Mouse (Mus musculus): Measurements from ENCODE around the gene Vmn1r60.
"Not testable (repeated sequence)": the region's sequence is repeated elsewhere in the genome, so short reads cannot be mapped to it uniquely, and the experiment has no call there.

Vmn1r60 gene

DNA sequence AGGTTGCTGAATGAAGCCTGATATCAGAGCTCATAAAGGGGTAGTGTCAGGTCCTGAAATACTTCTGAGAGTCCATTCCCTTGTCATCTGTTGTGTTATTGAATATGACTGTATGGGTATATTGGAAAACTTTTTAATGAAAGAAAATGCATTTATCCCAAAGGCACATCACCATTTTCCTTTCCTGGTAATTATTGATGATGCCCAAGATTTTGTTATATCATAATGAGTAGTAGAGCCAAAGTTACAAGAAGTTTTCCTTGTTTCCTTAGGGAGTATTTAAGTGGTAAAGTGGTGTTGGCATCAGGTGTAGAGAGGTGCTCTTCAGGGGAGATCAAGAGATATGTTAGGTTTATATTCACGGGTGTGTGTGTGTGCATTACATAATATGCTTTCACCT is at the start of gene Vmn1r60:
Gene Vmn1r60, minus strand, starts transcription at position 101 of the 400 bp plus-strand sequence.
- not testable (repeated sequence) for DNase-seq (ENCODE audit: low spot score in 2 of 2)

DNA sequence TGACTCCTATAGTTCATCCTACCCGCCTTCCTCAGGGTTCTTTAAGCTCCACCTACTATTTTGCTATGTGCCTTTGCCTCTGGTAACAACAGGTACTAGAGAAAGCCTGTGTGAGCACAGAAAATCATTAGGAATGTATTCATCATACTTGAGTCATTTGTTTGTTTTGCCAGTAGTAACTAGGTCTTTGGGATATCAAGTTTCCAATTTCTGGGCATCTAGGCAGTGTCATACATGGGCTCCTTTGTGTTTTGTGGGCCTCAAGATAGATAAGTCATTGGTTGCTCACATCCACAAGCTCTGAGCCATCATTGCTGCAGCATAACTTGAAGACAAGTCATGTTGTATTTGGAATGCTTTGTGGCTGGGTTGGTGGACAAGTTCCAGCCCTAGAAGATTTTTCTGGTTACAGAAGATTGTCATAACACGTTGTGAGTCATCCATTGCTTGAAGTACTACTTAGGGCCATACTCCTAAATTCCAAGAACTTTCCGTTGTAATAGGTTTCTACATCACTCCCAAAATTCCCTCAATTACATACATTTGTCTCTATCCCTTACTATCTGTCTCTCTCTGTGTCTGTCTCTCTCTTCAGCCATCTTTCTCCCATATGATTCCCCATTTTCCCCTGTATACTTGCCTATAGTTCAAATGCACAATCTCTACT is 6.2 kb downstream of the Vmn1r60 start:
- not testable (repeated sequence) for DNase-seq (ENCODE audit: low spot score in 2 of 2)

DNA sequence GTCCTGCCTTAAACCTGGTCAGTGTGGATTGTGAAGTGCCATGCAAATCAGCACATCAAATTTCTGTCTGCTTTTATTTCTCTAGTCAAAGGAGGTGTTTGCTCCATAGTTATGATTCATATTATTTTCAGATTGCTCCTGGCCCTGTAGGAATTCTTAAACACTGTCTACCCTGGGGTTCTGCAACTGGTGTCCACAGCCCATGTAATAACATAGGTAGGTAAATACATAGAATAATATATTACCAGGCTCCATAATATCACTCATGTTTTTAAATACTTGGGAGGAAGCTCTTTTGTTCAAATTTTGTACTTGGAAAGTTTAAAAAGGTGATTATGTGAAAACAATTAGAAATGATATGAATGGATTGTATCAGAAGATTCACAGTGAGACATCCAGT is 53.3 kb downstream of the Vmn1r60 start, which contains the start of gene Vmn2r28:
Gene Vmn2r28, minus strand, starts transcription at position 101 of the 400 bp plus-strand sequence.
- not testable (repeated sequence) for DNase-seq (ENCODE audit: low spot score in 2 of 2)

Measured in urinary bladder, postnatal 4 days (tissue).